Mouse (Mus musculus) gastrocnemius, postnatal 36 days (tissue): ENCODE measurements around the gene Asic2. TPM values are rescaled to one million over a fixed set of nuclear protein-coding genes. Genes with fewer than 3 reads are reported as not detected.

ENCODE experiments used
- DNase-seq, 2 experiments: peaks; one replicate each; pipeline ENCODE4 v3.0.0; 2022
- intact Hi-C: fragments of 180-260 bp; cut with DNase I; formaldehyde crosslinking; loops from one replicate; pipeline ENCODE4 v1.15.1; 2025
- total RNA-seq, 2 experiments: library from RNA; stranded (reverse); gene quantifications; 2 replicates each; pipeline ENCODE4 v1.2.3; 2021

The Asic2 gene
- total RNA-seq, 2 experiments from 2014 or later, result 0.10 TPM; not detected in 1

GRCm38 (mm10) chr11:80904559-80904958 is 1063.7 kb downstream of the Asic2 start:
- DNase-seq, result no peak
- intact Hi-C loops, result no loop called here

DNA sequence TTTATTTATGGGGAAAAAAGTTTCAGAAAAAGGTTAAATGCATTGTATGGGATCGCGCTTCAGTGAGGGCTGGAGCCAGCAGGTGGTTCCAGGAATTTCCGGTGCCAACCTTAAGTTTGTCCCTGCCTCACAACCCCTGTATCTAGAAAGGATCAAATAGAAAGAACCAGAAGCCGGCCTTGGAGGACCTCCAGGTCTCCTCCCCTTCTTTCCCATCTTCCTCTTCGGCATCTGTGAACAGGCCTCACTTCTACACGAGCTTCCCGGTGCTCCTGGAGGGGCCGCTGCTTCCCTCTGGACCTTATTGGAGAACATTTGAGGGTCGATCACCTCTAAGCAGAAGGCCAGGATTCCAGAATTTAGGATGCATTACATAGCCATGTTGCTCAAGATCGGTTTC is 1064.8 kb downstream of the Asic2 start:
- intact Hi-C loops, result no loop called here
- DNase-seq, result no peak

GRCm38 (mm10) chr11:80902664-80903063 is 1065.6 kb downstream of the Asic2 start:
- intact Hi-C loops, result no loop called here
- DNase-seq, result no peak

- no peak for DNase-seq
- intact Hi-C loops, result no loop called here
Observed at GRCm38 (mm10) chr11:80900555-80900954, 1067.7 kb downstream of the Asic2 start.

DNA sequence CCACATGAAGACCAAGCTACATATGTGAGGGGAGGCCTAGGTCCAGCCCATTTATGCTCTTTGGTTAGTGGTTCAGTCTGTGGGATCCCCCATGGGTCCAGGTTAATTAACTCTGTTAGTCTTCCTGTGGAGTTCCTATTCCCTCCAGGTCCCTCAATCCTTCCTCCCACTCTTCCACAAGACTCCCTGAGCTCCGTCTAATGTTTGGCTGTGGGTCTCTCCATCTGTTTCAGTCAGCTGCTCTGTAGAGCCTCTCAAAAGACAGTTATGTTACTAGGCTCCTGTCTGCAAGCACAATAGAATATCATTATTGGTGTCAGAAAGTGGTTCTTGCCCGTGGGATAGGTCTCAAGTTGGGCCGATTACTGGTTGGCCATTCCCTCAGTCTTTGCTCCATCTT is 1072.4 kb downstream of the Asic2 start:
- no peak for DNase-seq
- intact Hi-C loops, result no loop called here

DNA sequence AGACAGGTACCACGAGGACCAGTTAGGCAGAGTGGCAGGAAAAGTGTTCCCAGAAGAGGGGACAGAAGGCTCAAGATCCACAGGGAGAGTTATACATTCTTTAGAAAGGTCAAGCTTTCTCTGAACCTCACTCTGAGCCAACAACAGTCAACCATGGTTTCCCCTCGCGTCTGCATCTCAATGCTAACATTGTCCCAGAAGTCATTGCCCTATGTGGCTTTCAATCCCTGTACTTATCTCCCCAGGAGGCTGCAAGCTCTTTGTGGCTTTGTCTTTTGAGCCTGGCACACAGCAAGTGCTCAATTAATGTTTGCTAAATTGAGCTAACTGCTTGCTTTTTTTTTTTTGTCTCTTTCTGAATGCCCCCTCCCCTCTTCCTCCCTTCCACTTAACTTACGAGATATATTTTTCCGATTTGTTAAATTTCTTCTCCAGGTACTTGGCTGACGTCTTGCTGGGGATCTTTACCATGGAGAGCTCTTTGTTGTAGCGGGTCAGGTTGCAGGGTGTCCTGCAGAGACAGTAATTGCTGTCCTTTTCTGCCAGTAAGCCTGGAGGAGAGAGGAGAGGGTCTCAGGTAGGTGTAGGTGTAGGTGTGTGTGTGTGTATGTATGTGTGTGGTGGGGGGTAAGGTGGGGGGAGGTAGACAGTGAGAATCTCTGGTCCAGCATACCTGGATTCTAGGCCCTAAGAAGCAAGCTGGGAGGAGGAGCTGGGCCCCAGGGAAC is 1078.8 kb downstream of the Asic2 start:
- DNase-seq, result no peak
- intact Hi-C loops, result no loop called here

GRCm38 (mm10) chr11:80887021-80887420 is 1081.2 kb downstream of the Asic2 start:
- no peak for DNase-seq
- intact Hi-C loops, result no loop called here

- intact Hi-C loops, result no loop called here
- DNase-seq, result no peak
Observed at GRCm38 (mm10) chr11:80886365-80886764, 1081.9 kb downstream of the Asic2 start.

- DNase-seq, result no peak
- intact Hi-C loops, result no loop called here
Observed at GRCm38 (mm10) chr11:80884521-80885231, 1083.6 kb downstream of the Asic2 start.

GRCm38 (mm10) chr11:80882229-80882810 is 1085.9 kb downstream of the Asic2 start:
- intact Hi-C loops, result no loop called here
- no peak for DNase-seq

DNA sequence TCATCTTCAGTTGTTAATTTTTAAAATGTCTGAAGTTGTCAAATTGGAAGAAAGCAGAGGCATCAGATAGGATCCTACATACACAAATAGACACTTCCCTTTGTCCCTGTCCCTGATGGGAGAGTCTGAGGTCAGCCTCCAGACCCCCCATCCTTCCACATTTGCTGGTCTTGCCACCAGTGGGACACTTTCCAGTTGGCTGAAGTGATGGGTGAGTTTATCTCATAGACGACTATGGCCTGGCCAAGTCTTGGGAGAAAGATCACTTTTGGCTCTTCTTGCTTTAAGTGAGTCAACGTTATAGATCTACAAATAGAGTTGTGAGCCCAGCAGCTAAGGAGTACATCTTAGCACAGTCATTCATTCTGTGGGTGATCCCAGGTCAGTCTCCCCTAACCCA is 1090.2 kb downstream of the Asic2 start:
- intact Hi-C loops, result no loop called here

GRCm38 (mm10) chr11:80877131-80877651 is 1091.1 kb downstream of the Asic2 start:
- intact Hi-C loops, result no loop called here
- DNase-seq, result peak in 1 of 2 experiments; percentile 16

More for the DNA sequence above, 1090.2 kb downstream of the Asic2 start:
- no peak for DNase-seq

DNA sequence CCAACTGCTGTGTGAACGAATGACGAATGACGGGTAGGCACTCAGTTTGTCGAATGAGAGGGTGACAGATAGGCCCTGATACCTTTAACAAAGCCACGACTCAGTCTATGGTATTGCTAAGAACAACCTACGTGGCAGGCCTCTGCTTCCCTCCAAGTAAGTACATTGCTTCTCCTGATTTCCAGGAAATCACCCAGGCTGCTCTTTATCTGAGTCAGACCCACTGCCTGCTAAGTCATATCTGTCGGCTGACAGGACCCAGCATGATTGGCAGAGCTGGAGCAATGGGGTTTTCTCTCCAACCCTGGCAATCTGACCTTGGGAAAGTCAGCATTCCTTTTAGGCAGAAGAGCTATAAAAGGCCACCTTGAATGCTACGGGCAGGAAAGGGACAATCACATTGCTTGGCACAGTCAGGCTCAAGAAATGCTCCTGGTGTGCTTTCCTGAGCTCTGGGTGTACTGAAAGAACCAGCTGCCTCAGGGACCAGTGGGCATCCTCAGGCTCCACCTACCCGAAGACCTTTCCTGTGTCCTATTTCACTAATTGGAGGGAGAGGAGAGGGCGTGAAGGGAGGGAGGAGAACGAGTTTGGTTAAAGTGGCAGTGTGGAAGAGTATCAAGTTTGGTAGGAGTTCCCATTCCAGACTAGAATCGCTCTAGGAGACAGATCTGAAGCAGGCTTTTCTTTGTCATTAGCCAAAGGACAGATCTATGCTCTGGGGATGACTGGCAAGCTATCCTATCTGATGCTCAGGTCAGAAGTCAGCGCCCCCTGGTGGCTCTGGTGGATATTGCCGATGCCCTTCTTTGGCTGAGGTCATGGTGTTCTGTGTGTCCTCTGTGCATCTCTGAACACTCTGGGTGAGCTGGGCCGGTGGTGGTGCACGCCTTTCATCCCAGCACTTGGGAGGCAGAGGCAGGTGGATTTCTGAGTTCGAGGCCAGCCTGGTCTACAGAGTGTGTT is 1095.5 kb downstream of the Asic2 start:
- intact Hi-C loops, result no loop called here
- DNase-seq, result peak; percentile 23 to 37

GRCm38 (mm10) chr11:80868039-80868438 is 1100.2 kb downstream of the Asic2 start:
- DNase-seq, result no peak
- intact Hi-C loops, result no loop called here

GRCm38 (mm10) chr11:80862941-80863340 is 1105.3 kb downstream of the Asic2 start:
- no peak for DNase-seq

DNA sequence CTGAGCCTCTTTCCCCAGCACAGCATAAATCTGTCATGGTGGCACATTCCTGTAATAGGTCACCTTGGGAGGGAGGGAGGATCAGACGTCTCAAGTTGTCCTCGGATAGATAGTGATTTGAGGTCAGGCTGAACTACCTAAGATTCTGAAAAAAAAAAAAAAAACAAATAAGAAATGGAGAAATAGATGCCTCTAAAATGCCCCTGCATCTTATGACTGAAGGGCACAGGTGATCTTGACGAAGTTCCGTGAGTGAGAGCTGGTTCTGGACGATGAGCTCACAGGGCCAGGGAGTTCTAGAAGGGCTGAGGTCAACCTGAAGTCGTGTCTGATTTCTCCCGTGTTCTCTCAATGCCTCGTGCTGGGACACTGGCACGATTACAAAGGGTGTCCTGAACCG is 1110.2 kb downstream of the Asic2 start, which contains the start of gene Spaca3:
TSS of gene Spaca3 (plus strand) at position 301 of the 400 bp plus-strand sequence.
- intact Hi-C loops, result no loop called here
- no peak for DNase-seq

More at GRCm38 (mm10) chr11:80862941-80863340, 1105.3 kb downstream of the Asic2 start:
- intact Hi-C loops, result no loop called here

GRCm38 (mm10) chr11:80856827-80857226 is 1111.4 kb downstream of the Asic2 start:
- intact Hi-C loops, result no loop called here

GRCm38 (mm10) chr11:80854908-80855307 is 1113.3 kb downstream of the Asic2 start:
- DNase-seq, result no peak
- intact Hi-C loops, result loop anchor here (5.0 kb wide), 1 partner anchor 158 kb away; no protein-coding TSS in a partner anchor

More at GRCm38 (mm10) chr11:80856827-80857226, 1111.4 kb downstream of the Asic2 start:
- DNase-seq, result no peak

DNA sequence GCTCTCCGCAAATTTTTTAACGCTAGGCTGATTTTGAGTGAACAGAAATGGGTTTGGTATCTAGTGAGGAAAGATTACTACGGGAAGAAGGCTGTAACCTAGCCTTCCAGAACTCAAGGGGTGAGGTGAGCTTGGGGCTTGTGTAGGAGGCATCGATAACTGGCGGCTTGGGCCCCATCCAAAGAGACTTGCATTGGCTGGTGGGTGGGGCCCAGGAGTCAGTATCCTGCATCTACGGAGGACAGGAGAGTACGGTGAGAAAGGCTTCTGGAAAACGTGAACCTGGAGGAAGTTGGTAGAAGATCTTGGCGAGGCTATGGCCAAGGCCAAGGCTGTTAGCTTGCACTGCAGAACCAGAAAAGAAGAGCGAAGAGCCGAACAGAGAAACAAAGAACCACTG is 1113.8 kb downstream of the Asic2 start:
- no peak for DNase-seq
- intact Hi-C loops, result loop anchor here (5.0 kb wide), 1 partner anchor 157 kb away; no protein-coding TSS in a partner anchor

GRCm38 (mm10) chr11:80853014-80853413 is 1115.2 kb downstream of the Asic2 start:
- no peak for DNase-seq
- intact Hi-C loops, result loop anchor here (5.0 kb wide), 1 partner anchor 156 kb away; no protein-coding TSS in a partner anchor
